Mouse (Mus musculus): ENCODE results near the gene Ddx5. TPM values are rescaled to one million over a fixed set of nuclear protein-coding genes. Genes with fewer than 3 reads are reported as not detected.

Gene Ddx5
- total and polyA plus RNA-seq, 2 experiments from 2014 or later, result 173 to 282 TPM

- no peak overlapping the region for H3K4me2 ChIP-seq (ENCODE audit: low read depth, low read length)
- ATAC-seq (ENCODE audit: insufficient read depth, low read depth) (no peak), DNase-seq (ENCODE audit: low spot score) (no peak)
- no peak for TF ChIP-seq CTCF (IDR thresholded peaks at IDR 0.05; ENCODE audit: low read depth)
- no peak for TF ChIP-seq EP300 (IDR thresholded peaks at IDR 0.05; ENCODE audit: low read depth)
- WGBS, result 74% methylated on average over 8 of the region's 8 CpGs
- H3K4me1 ChIP-seq (ENCODE audit: control insufficient read depth, insufficient read depth), result peaks cover 9% of the 10 kb centered on the region; the same call in 1 of the 2 replicates
- no peaks in the 10 kb centered on the region for H3K27me3 ChIP-seq (ENCODE audit: control insufficient read depth, insufficient read depth, low read length)
- no peak overlapping the region for H3K9ac ChIP-seq (replicated peaks; ENCODE audit: low read depth, low read length)
- no peak overlapping the region for H3K4me3 ChIP-seq (ENCODE audit: low read depth, low read length)
- no peak overlapping the region for H3K27ac ChIP-seq (ENCODE audit: low read depth)
- H3K36me3 ChIP-seq (replicated peaks; ENCODE audit: control insufficient read depth, insufficient read depth, low read length), result peaks cover 70% of the 10 kb centered on the region
- no peaks in the 10 kb centered on the region for H3K9me3 ChIP-seq (replicated peaks; ENCODE audit: control insufficient read depth, low read length)
Observed at GRCm38 (mm10) chr11:106822491-106822890, 33.5 kb upstream of the Ddx5 start.

DNA sequence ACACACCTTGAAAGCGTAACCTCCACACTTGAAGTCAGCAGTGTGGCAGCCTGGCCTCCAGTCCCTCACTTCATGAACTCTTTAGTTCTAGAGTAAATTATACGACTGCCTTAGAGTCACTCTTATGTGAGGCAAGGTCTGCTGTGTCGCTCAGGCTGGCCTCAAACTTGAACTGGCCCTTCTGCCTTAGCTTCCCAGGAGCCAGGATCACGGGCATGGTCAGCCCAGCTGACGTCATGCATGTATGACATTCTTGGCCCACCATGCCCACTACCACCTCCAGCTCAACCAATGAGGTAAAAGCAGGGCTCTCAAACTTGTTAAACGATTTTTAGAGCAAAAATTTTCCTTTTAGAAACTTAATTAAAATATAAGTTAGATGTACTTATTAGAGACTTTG is 32.4 kb upstream of the Ddx5 start:
- Histone ChIP-seq H3K27me3 (ENCODE audit: control insufficient read depth, insufficient read depth, low read length) (no peaks in the 10 kb centered on the region), H3K36me3 (replicated peaks; ENCODE audit: control insufficient read depth, insufficient read depth, low read length) (peaks cover 71% of the 10 kb centered on the region), H3K9ac (replicated peaks; ENCODE audit: low read depth, low read length) (no peak overlapping the region), H3K4me2 (ENCODE audit: low read depth, low read length) (no peak overlapping the region), H3K4me3 (ENCODE audit: low read depth, low read length) (no peak overlapping the region), H3K4me1 (ENCODE audit: control insufficient read depth, insufficient read depth) (peaks cover 9% of the 10 kb centered on the region; the same call in 1 of the 2 replicates), H3K9me3 (replicated peaks; ENCODE audit: control insufficient read depth, low read length) (no peaks in the 10 kb centered on the region), H3K27ac (ENCODE audit: low read depth) (peak overlapping the region; percentile 52; the same call in 1 of the 2 replicates)
- no peak for DNase-seq (ENCODE audit: low spot score)
- 67% methylated on average over 6 of the region's 6 CpGs for WGBS
- no peak for TF ChIP-seq CTCF (IDR thresholded peaks at IDR 0.05; ENCODE audit: low read depth)
- TF ChIP-seq EP300 (IDR thresholded peaks at IDR 0.05; ENCODE audit: low read depth), result no peak
- no peak for ATAC-seq (ENCODE audit: insufficient read depth, low read depth)

- peak; percentile 42; the same call in 1 of the 2 replicates for ATAC-seq (ENCODE audit: insufficient read depth, low read depth)
- Histone ChIP-seq H3K36me3 (replicated peaks; ENCODE audit: control insufficient read depth, insufficient read depth, low read length) (peaks cover 71% of the 10 kb centered on the region), H3K27ac (ENCODE audit: low read depth) (peak overlapping the region; percentile 52; the same call in 1 of the 2 replicates), H3K9ac (replicated peaks; ENCODE audit: low read depth, low read length) (no peak overlapping the region), H3K4me3 (ENCODE audit: low read depth, low read length) (no peak overlapping the region), H3K4me1 (ENCODE audit: control insufficient read depth, insufficient read depth) (peaks cover 9% of the 10 kb centered on the region; the same call in 1 of the 2 replicates), H3K4me2 (ENCODE audit: low read depth, low read length) (no peak overlapping the region), H3K27me3 (ENCODE audit: control insufficient read depth, insufficient read depth, low read length) (no peaks in the 10 kb centered on the region), H3K9me3 (replicated peaks; ENCODE audit: control insufficient read depth, low read length) (no peaks in the 10 kb centered on the region)
- 28% methylated on average over 4 of the region's 4 CpGs for WGBS
- no peak for TF ChIP-seq CTCF (IDR thresholded peaks at IDR 0.05; ENCODE audit: low read depth)
- no peak for TF ChIP-seq EP300 (IDR thresholded peaks at IDR 0.05; ENCODE audit: low read depth)
- no peak for DNase-seq (ENCODE audit: low spot score)
Observed at GRCm38 (mm10) chr11:106820972-106821371, 32.0 kb upstream of the Ddx5 start.

DNA sequence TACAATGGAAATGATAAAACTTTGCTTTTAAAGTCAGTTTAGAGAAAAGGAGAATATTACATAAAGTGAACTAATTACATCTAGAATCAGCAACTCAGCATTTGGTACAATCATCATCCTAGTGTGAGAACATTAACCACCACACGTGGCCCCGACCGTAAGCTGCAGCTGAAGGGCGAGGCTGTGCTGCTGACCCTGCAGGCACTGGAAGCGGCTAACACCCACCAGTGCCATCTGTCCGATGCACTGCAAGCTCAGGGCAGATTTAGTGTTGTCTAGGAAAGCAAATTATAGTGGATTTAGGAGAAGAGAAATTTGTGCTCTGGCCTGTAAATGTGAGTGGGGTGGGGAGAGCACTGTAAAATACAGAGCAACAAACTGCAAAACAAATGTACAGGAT is 31.3 kb upstream of the Ddx5 start:
- Histone ChIP-seq H3K36me3 (replicated peaks; ENCODE audit: control insufficient read depth, insufficient read depth, low read length) (peaks cover 73% of the 10 kb centered on the region), H3K4me3 (ENCODE audit: low read depth, low read length) (no peak overlapping the region), H3K9me3 (replicated peaks; ENCODE audit: control insufficient read depth, low read length) (no peaks in the 10 kb centered on the region), H3K9ac (replicated peaks; ENCODE audit: low read depth, low read length) (no peak overlapping the region), H3K27ac (ENCODE audit: low read depth) (no peak overlapping the region), H3K27me3 (ENCODE audit: control insufficient read depth, insufficient read depth, low read length) (no peaks in the 10 kb centered on the region), H3K4me2 (ENCODE audit: low read depth, low read length) (no peak overlapping the region), H3K4me1 (ENCODE audit: control insufficient read depth, insufficient read depth) (peaks cover 9% of the 10 kb centered on the region; the same call in 1 of the 2 replicates)
- ATAC-seq (ENCODE audit: insufficient read depth, low read depth) (no peak), DNase-seq (ENCODE audit: low spot score) (no peak)
- 87% methylated on average over 6 of the region's 6 CpGs for WGBS
- no peak for TF ChIP-seq EP300 (IDR thresholded peaks at IDR 0.05; ENCODE audit: low read depth)
- no peak for TF ChIP-seq CTCF (IDR thresholded peaks at IDR 0.05; ENCODE audit: low read depth)

GRCm38 (mm10) chr11:106819595-106819994 is 30.6 kb upstream of the Ddx5 start:
- H3K9me3 ChIP-seq (replicated peaks; ENCODE audit: control insufficient read depth, low read length), result no peaks in the 10 kb centered on the region
- H3K36me3 ChIP-seq (replicated peaks; ENCODE audit: control insufficient read depth, insufficient read depth, low read length), result peaks cover 73% of the 10 kb centered on the region
- no peak for TF ChIP-seq EP300 (IDR thresholded peaks at IDR 0.05; ENCODE audit: low read depth)
- no peak for TF ChIP-seq CTCF (IDR thresholded peaks at IDR 0.05; ENCODE audit: low read depth)
- H3K4me2 ChIP-seq (ENCODE audit: low read depth, low read length), result no peak overlapping the region
- H3K4me1 ChIP-seq (ENCODE audit: control insufficient read depth, insufficient read depth), result peaks cover 9% of the 10 kb centered on the region; the same call in 1 of the 2 replicates
- 84% methylated on average over 9 of the region's 9 CpGs for WGBS
- no peak overlapping the region for H3K9ac ChIP-seq (replicated peaks; ENCODE audit: low read depth, low read length)
- ATAC-seq (ENCODE audit: insufficient read depth, low read depth), result no peak
- DNase-seq (ENCODE audit: low spot score), result no peak
- no peak overlapping the region for H3K4me3 ChIP-seq (ENCODE audit: low read depth, low read length)
- no peaks in the 10 kb centered on the region for H3K27me3 ChIP-seq (ENCODE audit: control insufficient read depth, insufficient read depth, low read length)
- H3K27ac ChIP-seq (ENCODE audit: low read depth), result no peak overlapping the region

DNA sequence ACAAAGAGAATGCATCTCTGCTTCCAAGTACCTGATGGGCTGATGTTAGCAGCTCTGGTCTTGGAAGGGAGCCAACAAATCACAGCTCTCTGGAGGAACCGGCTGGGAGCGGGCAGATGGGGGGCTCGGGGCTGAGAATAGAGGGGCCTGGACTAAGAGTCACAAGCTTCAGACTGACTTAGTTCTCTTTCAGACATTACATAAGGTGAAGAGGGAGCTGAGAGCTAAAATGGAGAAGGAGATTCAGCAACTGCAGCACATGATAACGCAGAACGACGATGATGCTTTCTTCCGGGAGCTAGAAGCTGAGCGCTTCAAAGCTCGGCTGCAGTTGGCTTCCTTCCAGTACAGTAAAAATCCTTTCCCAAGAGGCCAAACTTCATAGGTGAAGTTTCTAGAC is 29.4 kb upstream of the Ddx5 start:
- peak overlapping the region; percentile 37; the same call in 1 of the 2 replicates for H3K27ac ChIP-seq (ENCODE audit: low read depth)
- no peak overlapping the region for H3K4me3 ChIP-seq (ENCODE audit: low read depth, low read length)
- ATAC-seq (ENCODE audit: insufficient read depth, low read depth) (no peak), DNase-seq (ENCODE audit: low spot score) (peak; percentile 58)
- peaks cover 75% of the 10 kb centered on the region for H3K36me3 ChIP-seq (replicated peaks; ENCODE audit: control insufficient read depth, insufficient read depth, low read length)
- H3K4me1 ChIP-seq (ENCODE audit: control insufficient read depth, insufficient read depth), result peaks cover 9% of the 10 kb centered on the region; the same call in 1 of the 2 replicates
- TF ChIP-seq CTCF (IDR thresholded peaks at IDR 0.05; ENCODE audit: low read depth) (no peak), EP300 (IDR thresholded peaks at IDR 0.05; ENCODE audit: low read depth) (no peak)
- 14% methylated on average over 9 of the region's 9 CpGs for WGBS
- H3K4me2 ChIP-seq (ENCODE audit: low read depth, low read length), result 0 out of 2 replicates have a peak overlapping the region, but pooled peaks have one; percentile 10
- H3K27me3 ChIP-seq (ENCODE audit: control insufficient read depth, insufficient read depth, low read length), result no peaks in the 10 kb centered on the region
- H3K9me3 ChIP-seq (replicated peaks; ENCODE audit: control insufficient read depth, low read length), result no peaks in the 10 kb centered on the region
- no peak overlapping the region for H3K9ac ChIP-seq (replicated peaks; ENCODE audit: low read depth, low read length)

Data from heart, postnatal 0 days (tissue).